Mouse (Mus musculus) forelimb bud, embryonic 11.5 days (tissue): ENCODE measurements at regions not wholly inside any gene's neighbourhood (a gene's known extent, or its start where the extent isn't known, plus 50 kb on each side); places are given as distances from the start of the nearest gene placed in this dataset.

Source experiments
- DNase-seq: peaks from one replicate; pipeline ENCODE4 v3.0.0-alpha.2; 2012; ENCODE audit warnings: low read depth, low spot score

GRCm38 (mm10) chr12:21481644-21482043 lies 64.2 kb upstream of the Ywhaq start:
- DNase-seq: no peak

- no peak for DNase-seq
Measured at GRCm38 (mm10) chr12:21480226-21480625, 62.8 kb upstream of the Ywhaq start.

GRCm38 (mm10) chr12:21479251-21479650 lies 61.8 kb upstream of the Ywhaq start:
- no peak for DNase-seq

- DNase-seq: no peak
Measured at GRCm38 (mm10) chr12:21476516-21476915, 59.1 kb upstream of the Ywhaq start.

- no peak for DNase-seq
Measured at GRCm38 (mm10) chr12:21472951-21473710, 55.7 kb upstream of the Ywhaq start.

GRCm38 (mm10) chr12:21472487-21472886 lies 55.0 kb upstream of the Ywhaq start:
- DNase-seq: no peak

GRCm38 (mm10) chr12:21471986-21472385 lies 54.5 kb upstream of the Ywhaq start:
- DNase-seq: no peak

GRCm38 (mm10) chr12:21470286-21470685 lies 52.8 kb upstream of the Ywhaq start:
- DNase-seq: no peak
